Mouse (Mus musculus) inflammation-experienced regulatory T-cells, adult 6 months (primary cell): ENCODE results near the gene Gm20390. TPM values are rescaled to one million over a fixed set of nuclear protein-coding genes. Genes with fewer than 3 reads are reported as not detected.
A peak's percentile ranks its signal among the peaks of the same experiment; 100 is the strongest.

Experiments used
- ATAC-seq: one replicate; pipeline ENCODE4 v1.8.0; 2017
- polyA plus RNA-seq, 3 experiments: library from polyadenylated mRNA; unstranded; fragments of 100-300 nt; shearing (Covaris generic); gene quantifications; one replicate each; pipeline ENCODE4 v1.2.1; 2017

Gene Gm20390
- 100 to 1,000 TPM in 2 of 3 experiments, 10 to 100 TPM in 1; 13.2 to 293 (median 291) TPM for polyA plus RNA-seq

DNA sequence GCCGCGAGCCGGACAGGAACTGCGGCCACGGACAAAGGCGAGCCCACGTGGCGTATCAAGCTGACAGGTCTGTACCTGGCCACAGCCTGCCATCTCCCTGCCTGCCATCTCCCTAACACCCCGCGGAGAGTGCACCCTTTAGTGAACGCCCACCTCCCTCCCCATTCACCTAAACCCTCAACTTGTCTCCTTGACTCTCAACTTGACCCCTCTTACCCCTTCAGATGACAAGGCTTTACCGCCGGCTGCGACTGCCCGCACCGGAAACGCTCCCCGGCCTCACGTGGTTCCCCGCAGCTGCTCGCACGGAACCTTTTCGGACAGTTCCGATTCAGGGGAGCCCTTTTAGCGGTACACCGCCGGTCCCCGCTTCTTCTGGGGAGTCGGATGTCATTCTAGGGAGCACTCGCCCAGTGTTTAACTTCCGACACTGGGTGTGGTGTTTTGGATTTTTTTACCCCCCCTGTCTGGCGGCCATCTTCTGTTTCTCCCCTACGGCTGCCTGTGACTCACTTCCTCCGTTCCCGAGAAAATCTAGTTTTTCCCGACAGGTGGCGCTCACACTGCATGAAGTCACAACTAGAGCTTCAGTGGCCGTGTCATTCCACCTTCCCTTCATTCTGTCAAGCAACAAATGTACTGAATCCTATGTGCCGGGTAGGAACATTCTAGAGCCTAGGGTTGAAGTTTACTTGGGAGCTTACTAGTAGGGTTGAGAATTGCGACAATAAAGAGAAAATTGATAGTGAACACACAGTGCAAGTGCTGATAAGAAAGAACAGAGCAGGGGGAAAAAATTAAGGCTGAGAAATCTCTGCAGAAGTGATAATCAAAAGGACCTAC lies at the start of gene Gm20390, which contains the start of gene Nme1:
Gm20390 (minus strand) TSS at position 289 of the 843 bp plus-strand sequence.
Nme1 (minus strand) TSS at position 517 of the 843 bp plus-strand sequence.
- ATAC-seq = peak; percentile 91

DNA sequence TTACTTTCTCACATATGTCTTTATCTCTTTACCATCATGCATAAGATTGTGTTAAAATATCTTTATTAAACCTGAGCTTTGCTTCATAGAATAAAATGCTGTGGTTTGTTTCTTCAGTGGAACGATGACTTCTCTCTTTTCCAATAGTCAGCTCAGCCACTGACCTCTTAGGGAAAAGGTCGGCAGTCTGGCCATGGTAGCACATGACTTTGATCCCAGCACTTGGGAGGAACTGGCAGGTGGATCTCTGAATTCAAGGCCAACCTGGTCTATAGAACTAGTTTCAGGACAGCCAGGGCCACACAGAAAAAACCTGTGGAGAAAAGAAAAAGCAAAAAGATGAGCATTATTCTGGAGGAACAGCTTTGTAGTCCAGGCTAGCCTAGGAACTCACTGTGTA lies 35.3 kb upstream of the Gm20390 start:
- ATAC-seq = no peak

DNA sequence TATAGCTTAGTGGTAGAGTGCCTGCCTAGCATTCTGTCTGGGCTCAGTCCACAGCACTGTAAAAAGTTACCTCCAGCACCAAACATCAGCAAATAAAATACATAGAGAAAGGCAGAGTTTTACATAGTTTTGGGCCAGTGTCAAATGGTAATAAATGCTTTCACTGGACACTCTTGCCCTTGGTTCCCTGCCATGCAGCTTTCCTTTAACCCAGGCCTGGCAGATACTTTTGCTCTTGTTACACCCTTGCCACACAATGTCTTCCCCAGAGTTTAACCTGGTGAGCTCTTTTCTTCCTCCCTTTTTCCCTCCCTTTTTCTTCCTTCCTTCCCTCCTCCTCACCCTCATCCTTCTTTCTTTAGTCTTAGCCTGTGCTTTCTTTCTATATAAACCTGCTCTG lies 31.2 kb upstream of the Gm20390 start:
- no peak for ATAC-seq

DNA sequence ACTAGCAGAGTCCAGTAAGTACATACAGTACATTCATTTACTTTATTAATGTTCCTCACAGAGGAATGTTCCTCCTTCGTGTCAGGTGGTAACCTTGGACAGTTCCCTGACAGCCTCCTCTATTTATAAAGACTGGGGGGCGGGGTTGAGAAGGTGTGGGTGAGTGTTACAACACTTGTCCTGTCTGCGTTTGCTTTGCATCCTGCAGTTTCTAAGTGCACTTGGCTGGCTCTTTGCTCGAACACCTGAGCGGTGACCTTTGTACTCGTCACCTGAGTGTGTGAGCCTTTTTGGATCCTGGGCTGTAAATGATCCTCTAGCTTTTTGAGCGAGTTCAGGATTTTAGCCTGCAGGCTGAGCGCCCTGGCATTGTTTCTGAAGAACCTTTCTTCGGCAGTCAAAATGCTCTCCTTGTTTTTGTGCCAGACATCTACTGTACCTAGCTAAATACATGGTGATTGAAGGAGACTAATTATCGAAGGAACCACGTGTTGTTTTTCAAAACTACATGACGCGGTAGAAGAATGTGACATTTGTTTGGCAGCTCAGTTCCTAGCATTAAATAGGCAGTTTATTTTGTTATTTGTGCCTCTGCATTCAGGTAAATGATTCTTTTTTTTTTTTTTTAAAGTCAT lies 29.2 kb upstream of the Gm20390 start:
- ATAC-seq = peak; percentile 12

DNA sequence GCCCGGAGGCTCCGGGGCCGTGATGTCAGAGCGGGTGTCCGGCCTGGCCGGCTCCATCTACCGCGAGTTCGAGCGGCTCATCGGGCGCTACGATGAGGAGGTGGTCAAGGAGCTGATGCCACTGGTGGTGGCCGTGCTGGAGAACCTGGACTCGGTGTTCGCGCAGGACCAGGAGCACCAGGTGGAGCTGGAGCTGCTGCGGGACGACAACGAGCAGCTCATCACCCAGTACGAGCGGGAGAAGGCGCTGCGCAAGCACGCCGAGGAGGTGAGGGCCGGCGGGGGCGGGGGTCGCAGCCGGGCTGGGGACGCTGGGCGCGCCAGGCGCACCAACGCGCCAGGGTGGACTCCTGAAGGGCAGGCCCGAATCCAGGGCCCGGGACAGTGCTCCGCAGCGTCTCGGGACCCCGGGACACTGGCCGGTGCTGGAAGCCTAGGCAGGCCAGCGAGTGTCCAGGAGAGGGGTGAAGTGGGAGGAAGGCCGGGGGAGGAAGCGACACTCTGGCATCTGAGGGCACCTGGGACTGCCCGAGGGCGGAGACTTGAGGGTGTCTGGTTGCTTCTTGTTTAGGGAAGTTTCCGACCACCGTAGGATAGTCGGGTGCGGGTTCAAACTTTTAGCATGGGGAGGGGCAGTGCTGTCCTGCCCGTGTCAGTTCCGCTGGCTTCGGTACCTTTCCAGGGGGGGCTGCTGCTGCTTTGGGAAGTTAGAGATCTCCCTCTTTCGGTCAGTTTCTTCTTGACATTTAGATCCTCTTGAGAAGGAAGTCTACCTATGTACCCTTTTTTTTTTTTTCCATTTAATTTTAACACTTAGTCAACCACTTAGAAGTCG lies 28.4 kb upstream of the Gm20390 start:
- ATAC-seq = peak; percentile 26

DNA sequence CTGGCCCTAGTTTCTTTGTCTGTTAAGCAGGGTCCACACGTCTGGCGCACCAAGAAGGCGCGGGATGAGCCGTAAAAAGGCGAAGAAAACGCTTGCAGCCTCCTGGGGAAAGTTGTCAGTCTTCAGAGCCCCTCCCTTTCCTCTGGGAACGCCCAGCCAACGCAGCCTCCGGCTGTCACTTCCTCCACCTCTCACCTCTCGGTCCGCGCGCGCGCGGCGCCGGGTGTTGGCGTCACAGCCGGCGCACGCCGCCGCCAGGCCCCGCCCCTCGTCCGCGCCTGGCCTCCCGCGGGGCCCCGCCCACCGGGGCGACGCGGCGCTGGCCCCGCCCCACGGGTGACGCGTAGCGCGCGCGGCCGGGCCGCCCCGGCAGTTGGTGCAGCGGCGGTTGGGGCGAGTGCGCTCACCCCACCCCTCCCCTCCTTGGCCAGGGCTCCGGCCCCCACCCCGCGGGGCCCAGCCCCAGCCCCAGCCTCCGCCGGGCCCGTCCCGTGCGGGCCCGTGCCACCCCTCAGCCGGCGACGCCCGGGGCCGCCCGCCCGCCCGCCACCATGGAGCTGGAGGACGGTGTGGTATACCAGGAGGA lies 27.7 kb upstream of the Gm20390 start, which contains the start of gene Spag9:
Spag9 (plus strand) TSS at position 372 of the 586 bp plus-strand sequence.
- peak; percentile 76 for ATAC-seq

DNA sequence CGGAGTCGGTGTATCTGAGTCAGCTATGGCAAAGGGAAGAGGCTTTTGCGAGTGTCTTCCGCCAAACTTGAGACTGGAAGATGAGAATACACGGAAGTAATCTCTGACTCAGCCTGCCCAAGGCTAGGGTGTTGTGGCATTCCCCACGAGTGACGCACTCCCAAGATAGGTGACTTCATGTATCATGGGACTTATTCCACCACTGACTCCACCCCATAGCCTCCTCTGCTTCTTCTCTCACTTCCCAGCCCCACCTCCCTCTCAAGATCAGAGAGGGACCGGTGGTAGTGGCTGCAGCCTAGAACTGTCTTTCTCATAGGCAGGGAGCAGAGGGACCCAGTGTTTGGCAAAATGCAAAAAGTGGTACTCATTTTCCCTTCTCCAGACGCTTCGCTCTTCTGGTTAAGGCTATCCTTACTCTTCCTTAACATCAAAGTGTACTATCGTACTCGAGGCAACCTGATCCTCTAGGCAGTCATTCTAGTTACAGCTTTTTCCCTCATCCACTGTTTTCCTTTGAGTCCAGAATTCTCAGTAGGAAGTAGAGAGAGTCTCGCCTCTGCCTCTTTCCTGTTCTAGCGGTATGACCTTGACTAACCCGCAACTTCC lies 27.1 kb upstream of the Gm20390 start:
- ATAC-seq = peak; percentile 75

DNA sequence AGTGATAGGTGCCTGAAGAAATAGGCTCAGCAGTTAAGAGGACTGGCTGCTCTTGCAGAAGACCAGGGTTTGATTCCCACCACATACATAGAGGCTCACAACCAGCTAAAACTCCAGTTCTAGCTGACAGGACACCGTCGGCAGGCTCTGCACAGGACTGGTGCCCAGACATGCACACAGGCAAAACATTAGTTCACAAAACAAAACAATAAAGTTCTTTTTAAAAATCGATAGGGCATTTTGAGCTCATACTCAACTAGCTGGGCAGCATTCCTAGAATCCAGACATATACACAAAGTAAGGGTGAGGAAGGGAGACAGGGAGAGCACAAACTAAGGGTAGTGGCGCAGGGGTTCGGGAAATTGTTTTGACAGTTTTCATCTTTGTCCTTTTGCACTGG lies 26.4 kb upstream of the Gm20390 start:
- no peak for ATAC-seq

DNA sequence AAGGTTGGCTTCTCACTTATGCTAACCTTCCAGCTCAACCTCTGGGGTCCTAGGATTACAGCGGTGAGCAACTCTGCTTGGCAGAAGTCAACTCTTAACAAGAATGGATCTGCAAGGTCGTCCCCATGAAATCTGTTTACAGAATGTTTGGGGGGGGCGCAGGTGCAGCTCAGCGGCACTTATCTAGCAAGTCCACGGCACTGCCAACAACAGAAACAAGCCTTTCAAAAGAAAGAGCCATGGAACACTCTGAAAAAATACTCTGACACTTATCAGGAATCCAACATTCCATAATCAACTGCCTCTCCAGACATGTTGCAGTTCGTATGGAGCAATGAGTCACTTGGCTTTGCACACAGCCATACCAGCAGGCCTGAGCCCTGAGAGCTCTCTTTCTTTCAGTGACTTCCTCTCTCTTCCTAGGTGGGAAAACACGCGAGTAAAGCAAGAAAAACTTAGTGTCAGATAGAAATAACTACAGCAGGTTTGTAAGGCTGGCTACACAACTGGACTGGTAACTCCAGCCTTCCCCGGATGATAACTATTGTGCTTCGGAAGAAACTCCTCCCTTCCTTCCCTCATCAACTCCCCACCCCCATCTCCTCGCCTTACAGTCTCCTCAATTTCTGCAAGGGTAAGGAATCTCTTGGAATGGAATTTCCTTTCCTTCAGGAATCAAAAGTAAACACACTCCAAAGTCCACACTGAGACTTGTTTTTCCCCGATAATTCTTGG lies 20.4 kb upstream of the Gm20390 start:
- ATAC-seq = no peak

DNA sequence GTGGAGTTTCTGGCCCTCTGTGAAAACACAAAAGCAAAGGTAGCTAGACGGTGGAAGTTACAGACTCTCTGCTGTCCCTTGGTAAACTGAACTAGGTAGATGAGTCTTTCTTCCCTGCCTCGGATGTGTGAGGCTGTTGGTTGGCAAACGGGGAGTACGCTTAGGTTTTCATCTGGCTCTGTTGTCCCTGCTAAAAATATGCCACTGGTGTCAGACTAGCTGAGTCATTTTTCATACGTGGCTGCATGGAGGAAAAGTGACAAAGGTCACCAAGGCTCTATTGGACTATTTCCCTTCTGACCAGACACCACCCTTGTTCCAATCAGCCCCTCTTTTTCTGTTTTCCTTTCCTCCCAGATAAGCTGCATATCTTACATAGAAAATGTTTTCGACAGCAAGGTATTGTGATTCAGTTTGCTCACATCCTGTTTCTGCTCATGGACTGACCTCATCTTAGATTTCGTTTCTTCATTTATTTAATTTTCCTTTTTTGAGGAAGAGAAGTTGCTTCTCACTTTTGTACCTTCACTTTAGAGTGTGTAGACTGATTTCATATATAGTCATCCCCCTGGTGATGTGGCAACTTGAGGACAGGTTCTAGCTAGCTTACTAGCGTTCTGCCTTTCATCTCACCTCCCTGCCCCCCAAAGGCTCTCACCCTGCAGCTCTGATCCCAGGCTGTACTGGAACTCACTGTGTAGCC lies 19.7 kb upstream of the Gm20390 start:
- no peak for ATAC-seq

DNA sequence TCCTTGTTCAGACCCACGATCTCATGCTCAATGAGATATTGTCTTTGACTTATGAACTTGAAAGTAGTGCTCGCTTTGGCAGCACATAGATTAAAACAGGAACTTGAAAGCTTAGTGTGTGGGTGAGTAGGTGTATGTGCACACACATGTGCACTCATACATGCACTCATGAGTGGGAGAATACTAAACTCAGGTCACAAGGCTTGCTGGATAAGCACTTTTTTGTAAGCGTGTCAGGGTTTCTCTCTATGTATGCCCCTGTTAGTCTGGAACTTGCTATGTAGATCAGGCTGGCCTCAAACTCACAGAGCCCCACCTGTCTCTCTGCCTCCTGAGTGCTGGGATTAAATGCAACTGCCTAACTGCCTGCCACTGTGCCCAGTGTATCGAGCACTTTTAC lies 18.9 kb upstream of the Gm20390 start:
- ATAC-seq = no peak

DNA sequence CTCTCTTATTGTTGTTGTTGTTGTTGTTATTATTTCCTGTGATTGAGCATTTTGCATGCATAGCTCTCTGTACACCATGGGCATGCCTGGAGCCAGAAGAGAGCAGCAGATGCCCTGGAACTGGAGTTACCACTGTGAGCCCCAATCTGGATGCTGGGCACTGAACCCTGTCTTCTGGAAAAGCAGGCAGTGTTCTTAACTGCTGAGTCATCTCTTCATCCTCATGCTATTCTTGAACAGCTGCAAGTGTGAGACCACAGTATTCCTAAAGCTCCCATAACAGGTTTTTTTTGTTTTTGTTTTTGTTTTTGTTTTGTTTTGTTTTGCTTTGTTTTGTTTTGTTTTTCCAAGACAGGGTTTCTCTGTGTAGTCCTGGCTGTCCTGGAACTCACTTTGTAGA lies 18.2 kb upstream of the Gm20390 start:
- ATAC-seq = no peak

DNA sequence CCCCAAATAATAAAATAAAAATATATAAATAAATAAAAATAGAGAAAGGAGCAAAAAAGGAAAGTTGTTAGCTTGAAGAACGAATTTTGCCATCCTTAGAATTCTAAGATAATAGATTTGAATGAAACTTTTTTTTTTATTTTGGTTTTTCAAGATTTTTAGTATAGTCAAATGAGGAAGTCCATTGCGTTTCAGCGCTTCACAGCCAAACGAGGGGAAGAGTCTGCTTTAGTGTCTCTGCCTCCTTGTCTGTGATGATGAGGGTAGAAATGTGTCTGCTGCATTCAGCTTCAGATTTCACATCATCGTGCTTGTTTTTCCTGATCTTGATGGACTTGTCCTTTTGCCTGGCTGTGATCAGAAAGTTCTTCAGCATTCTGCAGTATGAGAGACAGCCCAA lies 17.2 kb upstream of the Gm20390 start:
- ATAC-seq = no peak

DNA sequence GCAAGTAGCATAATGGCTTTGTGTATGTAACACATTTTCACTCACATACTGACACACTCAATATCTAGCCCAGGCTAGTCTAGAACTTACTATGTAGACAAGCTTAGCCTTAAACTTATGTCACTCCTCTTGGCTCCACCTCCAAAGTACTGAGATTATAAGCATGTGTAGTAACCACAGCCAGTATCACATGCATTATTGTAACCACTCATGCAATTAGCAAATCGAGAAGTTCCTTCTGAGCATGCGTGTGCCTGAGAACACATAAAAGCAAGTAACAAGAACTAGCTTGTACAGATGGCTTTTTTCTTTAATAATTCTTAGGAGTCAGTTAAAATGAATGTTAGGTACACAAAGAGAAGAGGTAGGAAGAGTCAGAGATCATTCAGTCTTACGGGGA lies 16.5 kb upstream of the Gm20390 start:
- ATAC-seq = no peak

DNA sequence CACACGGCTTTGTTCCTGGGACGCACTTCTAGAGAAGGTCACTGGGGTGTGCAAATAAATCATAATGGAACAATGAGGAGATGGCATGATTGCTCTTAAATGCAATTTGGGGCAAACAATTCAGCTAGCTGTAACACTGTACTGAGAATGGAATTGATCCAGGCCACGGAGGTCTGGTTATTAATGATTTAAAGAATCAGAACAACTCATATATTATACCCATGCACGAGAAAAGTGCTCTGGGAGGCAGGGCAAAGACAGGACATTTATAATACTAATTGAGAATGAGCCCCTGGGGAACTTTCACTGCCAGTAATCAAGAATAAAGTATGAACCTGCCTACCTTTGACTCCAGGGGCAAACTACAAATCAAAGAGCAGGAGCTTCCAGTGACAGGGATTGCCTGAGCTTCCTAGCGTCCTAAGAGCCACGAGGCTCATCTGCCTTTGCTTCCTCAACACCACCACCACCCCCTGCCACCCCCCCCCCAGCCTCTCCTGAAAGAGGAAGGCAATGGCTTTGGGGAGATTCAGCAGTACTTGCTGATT lies 11.5 kb upstream of the Gm20390 start:
- no peak for ATAC-seq

DNA sequence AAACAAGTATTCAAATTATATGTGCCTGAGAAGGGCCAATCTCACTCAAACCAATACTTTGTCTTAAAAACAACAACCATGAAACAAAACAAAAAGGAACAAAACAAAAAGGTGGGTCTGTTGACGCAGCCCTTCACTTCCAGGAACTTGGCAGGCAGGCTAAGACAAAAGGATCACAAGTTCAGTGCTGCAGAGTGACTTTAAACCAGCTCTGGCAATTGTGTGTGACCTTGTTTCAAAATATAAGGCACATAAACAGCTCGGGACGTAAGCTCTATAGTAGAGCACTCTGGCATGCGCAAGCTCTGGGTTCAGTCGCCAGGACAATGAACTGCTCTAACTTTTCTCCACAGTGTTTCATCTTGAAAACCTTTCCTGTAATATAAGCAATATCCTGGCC lies 4.9 kb upstream of the Gm20390 start:
- ATAC-seq = no peak

DNA sequence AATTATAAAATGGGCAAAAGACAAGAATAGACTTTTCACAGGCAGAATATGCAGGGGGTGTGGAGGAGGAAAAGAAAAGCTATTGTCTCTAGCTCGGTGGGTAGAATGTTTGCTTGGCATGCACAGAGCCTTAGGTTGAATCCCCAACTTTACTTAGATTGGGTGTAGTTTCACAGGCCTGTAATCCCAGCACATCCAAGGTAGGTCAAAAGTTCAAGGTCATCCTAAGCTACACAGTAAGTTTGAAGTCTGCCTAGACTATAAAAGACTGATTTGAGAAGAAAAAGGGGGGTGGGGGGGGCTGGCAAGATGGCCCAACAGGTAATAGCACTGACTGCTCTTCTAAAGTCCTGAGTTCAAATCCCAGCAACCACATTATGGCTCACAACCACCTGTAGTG lies 1.7 kb upstream of the Gm20390 start:
- ATAC-seq = no peak

DNA sequence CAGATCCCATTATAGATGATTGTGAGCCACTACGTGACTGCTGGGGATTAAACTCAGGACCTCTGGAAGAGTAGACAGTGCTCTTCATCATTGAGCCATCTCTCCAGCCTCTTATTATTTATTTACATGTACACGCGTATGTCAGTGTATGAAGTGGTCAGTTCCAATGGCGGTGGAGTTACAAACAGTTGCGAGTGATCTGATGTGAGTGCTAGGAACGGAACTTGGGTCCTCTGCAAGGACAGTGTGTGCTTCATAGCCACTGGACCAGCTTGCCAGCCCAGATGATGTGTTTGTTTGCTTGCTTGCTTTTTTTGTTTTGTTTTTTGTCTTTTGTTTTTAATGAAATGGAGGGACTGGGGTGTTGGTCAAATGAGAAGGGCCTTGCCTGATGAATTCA lies 1.1 kb upstream of the Gm20390 start:
- no peak for ATAC-seq

DNA sequence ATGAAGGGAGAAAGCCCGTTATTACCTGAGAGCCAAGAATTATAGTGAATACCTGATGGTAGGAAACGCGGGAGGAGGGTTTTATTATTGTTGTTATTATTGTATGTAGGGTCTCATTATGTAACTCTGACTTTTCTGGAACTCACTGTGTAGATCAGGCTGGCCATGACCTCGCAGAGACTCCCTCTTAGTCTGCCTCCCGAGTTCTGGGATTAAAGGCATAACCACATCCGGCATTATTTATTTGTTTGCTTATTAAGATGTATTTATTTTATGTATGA lies 695 bp upstream of the Gm20390 start:
- ATAC-seq = no peak

DNA sequence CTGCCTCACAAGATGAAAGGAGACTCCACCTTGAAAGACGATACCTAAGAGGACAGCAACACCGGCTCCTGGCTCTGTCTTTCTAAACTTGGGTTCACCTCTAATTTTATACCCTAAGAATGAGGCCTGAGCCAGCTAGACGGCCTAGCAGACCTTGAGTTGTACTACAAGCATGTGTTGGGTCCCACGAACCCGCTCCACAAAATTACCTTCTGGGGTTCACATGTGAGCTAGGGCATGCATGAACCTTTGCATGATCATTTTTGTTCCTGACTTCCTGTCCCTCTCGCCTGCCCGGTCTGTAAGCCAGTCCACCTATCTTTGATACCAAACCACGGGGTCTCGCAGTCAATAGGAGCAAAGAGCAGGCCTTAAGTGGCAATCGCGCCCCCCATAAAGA lies 712 bp downstream of the Gm20390 start:
- ATAC-seq = no peak

DNA sequence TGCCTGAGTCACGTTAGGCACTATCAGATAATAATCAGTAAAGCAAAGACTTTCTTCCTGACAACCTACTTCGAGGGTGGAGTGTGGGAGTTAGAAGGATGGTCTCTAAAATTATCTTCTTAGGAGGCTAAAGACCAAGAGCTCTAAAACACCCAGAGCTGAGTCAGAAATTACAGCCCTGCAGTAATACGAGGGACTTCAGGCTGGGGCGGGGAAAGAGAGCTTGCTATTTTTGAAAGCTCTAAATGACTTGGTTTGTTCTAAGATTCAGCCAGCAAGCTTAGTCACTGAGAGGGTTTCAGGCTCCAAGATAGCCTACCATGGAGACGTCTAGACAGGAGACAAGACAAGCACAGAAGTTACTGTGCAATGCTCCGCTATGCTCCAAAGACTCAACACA lies 2.7 kb downstream of the Gm20390 start:
- no peak for ATAC-seq
